Mouse (Mus musculus) bone marrow, adult 2 months (tissue): ENCODE data around the gene Npas3. TPM values are rescaled to one million over a fixed set of nuclear protein-coding genes. Genes with fewer than 3 reads are reported as not detected.

ENCODE experiments used
- H3K27ac ChIP-seq: fragments of 200-500 bp; 2 replicates; pipeline ENCODE4 v1.5.1; 2012; ENCODE audit warnings: low read depth, mild to moderate bottlenecking, control low read depth, inconsistent platforms, low read length; ENCODE audit not compliant: control insufficient read depth, poor library complexity, insufficient read depth
- H3K4me1 ChIP-seq: fragments of 200-500 bp; 2 replicates; pipeline ENCODE4 v1.6.1; 2011; ENCODE audit warnings: low read length; ENCODE audit not compliant: control insufficient read depth, insufficient read depth
- H3K4me3 ChIP-seq: fragments of 200-500 bp; replicated peaks from 2 replicates; pipeline ENCODE3; 2011; ENCODE audit warnings: mild to moderate bottlenecking, low read depth, low read length, control low read depth; ENCODE audit not compliant: control insufficient read depth
- CTCF ChIP-seq: fragments of 200-500 bp; IDR thresholded peaks from 2 replicates; pipeline ENCODE4 v1.5.1; 2011; ENCODE audit warnings: low read length, control low read depth; ENCODE audit not compliant: control insufficient read depth, insufficient read depth
- POLR2A ChIP-seq: fragments of 200-500 bp; IDR thresholded peaks from 2 replicates; pipeline ENCODE4 v1.6.1; 2011; ENCODE audit warnings: low read depth, mild to moderate bottlenecking, control low read depth, low read length, borderline replicate concordance; ENCODE audit not compliant: control insufficient read depth
- WGBS: fragments of 180-500 bp; shearing (Covaris S2); methylation state at CpG from one replicate; pipeline ENCODE4 v1.1.7; 2018; 5-methylcytosine and 5-hydroxymethylcytosine counted together
- polyA plus RNA-seq: library from polyadenylated mRNA; stranded (reverse); fragments of >200 nt; gene quantifications from 2 replicates; pipeline ENCODE4 v1.2.4, GENCODE M21; 2011; ENCODE audit warnings: low replicate concordance; ENCODE audit not compliant: missing spikeins, insufficient read depth, insufficient read length

Npas3 gene
- polyA plus RNA-seq, 1 experiment, result not detected

DNA sequence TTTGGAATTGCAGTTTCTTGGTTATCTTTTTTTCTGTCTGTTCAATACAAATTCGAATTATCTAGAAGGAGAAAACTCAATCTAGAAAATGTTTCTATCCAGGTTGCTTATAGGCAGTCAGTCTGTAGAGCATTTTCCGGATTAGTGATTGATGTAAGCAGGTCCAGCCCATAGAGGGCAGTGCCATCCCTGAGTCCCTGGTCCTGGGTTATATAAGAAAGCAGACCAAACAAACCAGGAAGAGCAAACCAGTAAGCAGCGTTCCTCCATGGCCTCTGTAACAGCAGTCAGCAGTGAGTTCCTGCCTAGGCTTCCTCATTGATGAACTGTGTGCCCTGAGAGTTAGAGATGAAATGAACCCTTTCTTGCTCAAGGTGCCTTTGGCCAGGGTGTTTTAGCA, 433.6 kb downstream of the Npas3 start:
- no peak overlapping the region for H3K27ac ChIP-seq
- TF ChIP-seq CTCF, result no peak
- no peak for TF ChIP-seq POLR2A
- no peaks in the 10 kb centered on the region for H3K4me1 ChIP-seq
- 55% methylated on average over 3 of the region's 3 CpGs for WGBS
- no peak overlapping the region for H3K4me3 ChIP-seq

DNA sequence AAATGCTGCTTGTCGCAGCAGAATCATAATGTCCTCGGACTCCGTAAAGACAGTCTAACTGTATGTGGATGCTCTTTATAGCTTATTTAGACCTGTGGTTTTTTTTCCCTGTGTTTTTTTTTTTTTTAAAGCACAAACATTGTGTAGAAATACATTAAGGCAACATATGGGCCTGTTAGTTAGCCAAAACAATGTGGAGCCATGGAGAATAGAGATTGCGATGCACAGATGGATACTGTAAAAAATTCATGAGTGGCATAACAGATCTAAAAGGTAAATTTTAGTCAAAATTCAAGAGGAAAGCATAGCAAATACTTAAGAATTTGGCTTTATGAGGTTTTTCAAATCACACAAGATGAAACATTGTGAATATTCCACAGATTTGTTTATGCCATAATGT, 444.0 kb downstream of the Npas3 start:
- no peak for TF ChIP-seq CTCF
- TF ChIP-seq POLR2A, result no peak
- Histone ChIP-seq H3K27ac (no peak overlapping the region), H3K4me3 (no peak overlapping the region), H3K4me1 (no peaks in the 10 kb centered on the region)
- WGBS, result 88% methylated on average over 4 of the region's 4 CpGs

DNA sequence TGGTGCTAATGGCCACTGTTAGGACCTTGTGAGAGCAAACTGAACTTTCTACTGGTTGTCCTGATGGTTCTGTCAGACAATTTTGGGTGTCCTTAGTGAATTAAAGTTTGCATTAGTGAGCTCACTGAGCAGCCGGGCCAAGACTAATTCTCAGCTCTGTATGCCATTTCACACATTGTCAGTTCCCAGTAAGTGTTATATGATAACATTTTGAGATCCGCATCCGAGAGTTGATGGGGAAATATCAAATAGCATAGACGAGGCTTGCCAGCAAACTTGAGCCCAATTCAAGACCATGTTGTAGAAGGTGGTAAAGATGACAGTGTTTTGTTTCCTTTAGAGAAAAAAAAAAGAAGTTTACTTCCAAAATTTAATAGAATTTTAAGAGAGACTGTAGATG, 445.9 kb downstream of the Npas3 start:
- no peak overlapping the region for H3K4me3 ChIP-seq
- TF ChIP-seq CTCF (no peak), POLR2A (no peak)
- no peaks in the 10 kb centered on the region for H3K4me1 ChIP-seq
- WGBS, result 78% methylated on average over 4 of the region's 4 CpGs
- no peak overlapping the region for H3K27ac ChIP-seq

DNA sequence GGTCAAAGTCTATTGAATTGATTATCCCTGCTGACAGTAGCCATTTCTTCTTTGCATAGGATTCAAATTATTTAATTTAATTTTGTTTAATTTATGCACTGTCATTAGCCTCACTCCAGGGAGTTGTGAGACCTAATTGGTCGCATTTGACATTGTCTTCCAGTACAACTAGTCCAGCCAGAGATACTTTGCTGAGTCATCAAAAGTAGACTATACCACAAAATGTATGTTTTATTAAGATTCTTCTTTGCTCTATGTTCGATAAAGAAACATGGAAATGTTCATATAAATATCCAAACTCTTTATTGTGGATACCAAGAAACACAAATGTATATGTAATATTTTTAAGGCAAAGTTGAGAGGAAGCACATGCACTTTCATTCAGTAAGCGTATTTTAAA, 446.8 kb downstream of the Npas3 start:
- H3K4me1 ChIP-seq, result no peaks in the 10 kb centered on the region
- WGBS, result 78% methylated on average over 3 of the region's 3 CpGs
- TF ChIP-seq CTCF (no peak), POLR2A (no peak)
- H3K27ac ChIP-seq, result no peak overlapping the region
- H3K4me3 ChIP-seq, result no peak overlapping the region

DNA sequence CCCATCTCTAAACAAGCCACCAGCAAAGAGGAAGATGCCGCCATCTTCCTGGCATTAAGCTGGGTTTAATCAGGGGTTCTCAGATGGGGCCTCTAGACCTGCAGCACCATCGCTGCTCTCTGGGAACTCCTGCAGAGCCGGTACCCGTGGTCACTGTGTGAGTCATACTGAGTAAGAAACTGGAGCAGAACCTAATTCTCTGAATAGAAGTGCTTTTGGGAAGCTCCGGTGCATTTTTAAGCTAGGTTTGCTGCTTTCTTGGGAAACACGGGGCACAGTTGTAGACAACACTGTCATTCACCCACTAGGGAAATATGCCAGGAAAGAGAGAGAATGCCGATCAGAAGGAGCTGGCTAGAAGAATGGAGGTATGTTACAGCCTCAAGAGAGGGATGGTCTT, 449.2 kb downstream of the Npas3 start:
- H3K27ac ChIP-seq, result no peak overlapping the region
- H3K4me1 ChIP-seq, result no peaks in the 10 kb centered on the region
- H3K4me3 ChIP-seq, result no peak overlapping the region
- WGBS, result 80% methylated on average over 7 of the region's 7 CpGs
- TF ChIP-seq CTCF (no peak), POLR2A (no peak)

DNA sequence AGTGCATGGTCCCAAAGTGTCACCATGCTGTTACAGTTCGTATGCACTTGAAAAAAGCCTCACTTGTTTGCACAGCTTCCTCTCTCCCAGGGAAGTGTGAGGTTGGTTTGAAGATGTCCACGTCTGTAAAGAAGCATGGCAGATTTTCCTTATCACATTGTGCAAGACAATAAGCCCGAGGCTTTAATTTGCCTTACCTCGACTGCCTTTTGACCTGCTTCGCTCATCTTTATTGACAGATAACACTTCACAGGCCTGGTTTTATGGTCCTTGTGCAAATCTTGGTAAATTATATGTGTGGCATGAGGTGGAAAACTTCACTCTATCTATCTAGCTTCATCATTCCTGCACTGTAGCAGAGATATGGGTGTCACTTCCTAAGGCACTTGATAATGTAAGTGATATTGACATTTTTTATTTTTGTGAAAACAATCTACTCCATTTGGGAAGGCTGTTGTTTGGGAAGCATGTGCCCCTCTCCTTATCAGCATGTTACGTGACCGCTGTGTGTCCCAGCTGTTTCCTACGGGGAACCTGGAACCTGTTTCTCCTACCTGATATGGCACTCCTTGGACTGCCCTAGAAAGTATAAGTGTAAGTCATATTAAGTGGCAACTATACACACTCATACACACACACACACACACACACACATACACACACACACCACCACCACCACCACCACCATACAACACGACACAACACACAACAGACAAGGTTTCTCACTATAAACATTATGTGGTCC, 450.2 kb downstream of the Npas3 start:
- Histone ChIP-seq H3K4me1 (no peaks in the 10 kb centered on the region), H3K4me3 (no peak overlapping the region), H3K27ac (no peak overlapping the region)
- WGBS, result 81% methylated on average over 9 of the region's 9 CpGs
- no peak for TF ChIP-seq CTCF
- TF ChIP-seq POLR2A, result no peak

DNA sequence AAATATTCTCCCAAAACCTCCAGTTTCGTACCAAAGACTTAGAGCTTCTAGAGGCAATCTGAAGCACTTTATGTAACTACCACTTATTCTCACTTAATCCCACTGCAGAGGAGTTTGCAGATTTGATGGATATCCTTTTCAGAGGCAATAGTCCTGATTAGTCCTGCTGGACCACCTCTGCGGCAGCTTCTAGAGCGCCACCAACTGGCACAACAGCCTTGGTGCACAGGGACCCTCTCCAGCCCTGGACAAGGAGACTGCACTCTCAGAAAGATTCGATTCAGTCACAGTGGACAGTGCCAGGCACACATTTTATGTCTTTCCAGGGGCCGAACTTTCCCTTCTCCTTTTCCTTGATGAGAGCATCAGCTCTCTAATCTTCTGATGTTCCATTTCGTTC, 471.4 kb downstream of the Npas3 start:
- H3K27ac ChIP-seq, result no peak overlapping the region
- WGBS, result 56% methylated on average over 6 of the region's 6 CpGs
- TF ChIP-seq CTCF, result no peak

DNA sequence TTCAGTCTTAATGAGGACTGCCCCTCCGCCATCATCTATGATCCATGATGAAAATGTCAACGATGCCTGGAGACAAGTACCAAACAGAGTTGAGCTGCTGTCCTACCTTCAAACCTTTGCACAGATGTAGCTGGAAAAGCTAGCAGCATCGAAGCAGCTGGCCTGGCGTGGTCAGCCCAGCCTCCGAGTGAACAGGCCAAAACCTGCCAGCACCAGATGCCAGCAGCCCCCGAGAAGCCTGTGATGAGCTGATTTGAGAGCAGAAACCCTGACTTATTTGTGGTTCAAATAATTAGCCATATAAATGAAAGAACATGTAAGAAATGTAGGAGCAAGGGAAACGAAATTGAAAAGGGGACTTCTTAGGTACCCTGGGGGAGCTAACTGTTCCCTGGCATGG, 473.7 kb downstream of the Npas3 start:
- 81% methylated on average over 7 of the region's 7 CpGs for WGBS
- H3K4me3 ChIP-seq, result no peak overlapping the region
- no peaks in the 10 kb centered on the region for H3K4me1 ChIP-seq
- TF ChIP-seq POLR2A (no peak), CTCF (no peak)
- H3K27ac ChIP-seq, result no peak overlapping the region

More for the DNA sequence above, 471.4 kb downstream of the Npas3 start:
- Histone ChIP-seq H3K4me1 (no peaks in the 10 kb centered on the region), H3K4me3 (no peak overlapping the region)

DNA sequence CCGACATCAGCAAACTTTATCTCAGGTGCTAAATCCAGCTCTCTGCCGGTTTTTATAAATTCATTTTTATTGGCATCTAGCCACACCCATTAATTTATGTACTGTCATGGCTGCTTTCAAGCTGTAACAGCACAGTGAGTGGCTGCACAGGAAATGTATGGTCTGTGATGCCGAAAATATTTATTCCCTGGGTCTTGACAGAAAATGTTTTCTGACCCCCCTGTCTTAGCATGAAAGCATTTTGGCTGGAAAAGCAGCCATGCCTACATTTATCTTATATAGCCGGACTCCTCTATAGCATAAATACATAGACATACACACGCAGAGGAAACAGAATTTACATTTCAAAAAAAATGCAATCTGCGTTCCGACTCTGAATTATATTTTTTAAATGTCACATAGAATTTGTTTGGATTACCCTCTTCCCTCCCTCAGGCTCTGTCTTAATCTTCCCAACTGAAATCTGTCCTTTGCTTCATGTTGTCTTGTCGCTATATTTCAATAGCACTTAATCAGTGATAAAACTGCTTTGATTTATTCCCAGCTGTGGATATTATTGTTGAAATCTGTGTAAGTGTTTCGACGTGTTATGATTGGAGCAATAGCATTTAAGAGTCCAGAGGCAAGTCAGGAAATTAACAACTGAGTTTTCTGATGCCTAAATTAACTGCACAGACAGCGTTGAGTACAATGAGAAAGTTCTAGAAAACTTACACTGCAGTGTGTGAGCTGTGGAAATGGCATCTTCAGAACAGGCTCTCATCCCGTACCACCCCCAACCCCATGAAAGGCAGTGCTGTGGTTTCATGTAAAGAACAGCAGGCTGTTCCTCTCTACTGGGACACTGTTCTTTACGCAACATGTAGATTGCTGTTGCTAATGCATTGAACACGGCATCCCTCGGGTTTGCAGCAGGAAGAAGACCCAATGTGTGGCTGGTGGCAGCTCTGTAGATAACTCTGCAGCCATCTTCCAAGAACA, 474.5 kb downstream of the Npas3 start:
- H3K27ac ChIP-seq, result no peak overlapping the region
- H3K4me1 ChIP-seq, result no peaks in the 10 kb centered on the region
- 74% methylated on average over 15 of the region's 15 CpGs for WGBS
- no peak overlapping the region for H3K4me3 ChIP-seq
- TF ChIP-seq POLR2A (no peak), CTCF (no peak)
